Mouse (Mus musculus): ENCODE measurements around the gene Cdh20. TPM values are rescaled to one million over a fixed set of nuclear protein-coding genes. Genes with fewer than 3 reads are reported as not detected.

Cdh20 gene
- polyA plus RNA-seq, 1 experiment from 2014 or later = 1.7 TPM

GRCm38 (mm10) chr1:104817510-104817909, 49.2 kb downstream of the Cdh20 start:
- Histone ChIP-seq H3K27ac (replicated peaks) (no peak overlapping the region), H3K9me3 (replicated peaks) (no peaks in the 10 kb centered on the region), H3K36me3 (no peaks in the 10 kb centered on the region), H3K27me3 (ENCODE audit: low read depth, poor library complexity, severe bottlenecking) (no peaks in the 10 kb centered on the region), H3K4me3 (no peak overlapping the region), H3K4me1 (no peaks in the 10 kb centered on the region)
- no peak for DNase-seq (ENCODE audit: low spot score)
- WGBS = 95% methylated on average over 2 of the region's 2 CpGs

GRCm38 (mm10) chr1:104828106-104828505, 59.8 kb downstream of the Cdh20 start:
- H3K27ac ChIP-seq (replicated peaks) = no peak overlapping the region
- H3K27me3 ChIP-seq (ENCODE audit: low read depth, poor library complexity, severe bottlenecking) = no peaks in the 10 kb centered on the region
- no peaks in the 10 kb centered on the region for H3K36me3 ChIP-seq
- no peaks in the 10 kb centered on the region for H3K9me3 ChIP-seq (replicated peaks)
- H3K4me1 ChIP-seq = no peaks in the 10 kb centered on the region
- no peak overlapping the region for H3K4me3 ChIP-seq
- 87% methylated on average over 2 of the region's 2 CpGs for WGBS
- DNase-seq (ENCODE audit: low spot score) = no peak

DNA sequence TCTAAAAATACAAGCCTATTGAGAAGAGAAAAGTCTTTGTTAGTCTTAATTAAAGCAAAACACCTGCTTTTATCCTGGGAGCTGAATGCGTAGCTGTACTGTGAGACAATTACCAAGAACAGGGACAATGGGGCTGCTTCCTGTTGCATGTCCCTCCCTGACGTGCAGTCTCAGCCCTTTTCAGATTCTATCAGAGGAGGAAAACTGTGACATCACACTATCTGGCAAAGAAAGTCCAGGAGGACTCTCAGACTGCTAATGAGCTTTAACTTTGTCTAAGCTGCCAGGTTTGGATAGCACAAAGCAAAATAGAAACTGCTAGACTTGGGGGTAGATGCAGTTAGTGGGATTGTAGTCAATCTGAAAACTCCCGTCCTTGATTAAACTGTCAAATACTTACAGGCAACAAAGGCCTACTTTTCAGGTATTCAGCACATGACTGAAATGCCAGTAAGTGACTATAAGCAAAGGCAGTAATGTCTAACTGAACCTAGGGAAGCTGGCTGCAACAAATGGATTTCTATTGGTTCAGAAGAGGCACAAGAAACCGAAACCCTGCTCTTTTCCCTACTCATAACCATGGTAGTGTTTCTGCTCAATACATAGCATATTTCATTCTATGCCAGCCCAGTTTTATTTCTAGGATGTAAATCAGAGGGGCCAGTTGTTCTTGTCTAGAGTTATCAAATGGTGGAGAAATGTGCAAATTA, 70.0 kb downstream of the Cdh20 start:
- Histone ChIP-seq H3K27ac (replicated peaks) (peak overlapping the region; percentile 46; the same call in 1 of the 2 replicates), H3K4me1 (peaks cover 10% of the 10 kb centered on the region), H3K4me3 (no peak overlapping the region), H3K27me3 (ENCODE audit: low read depth, poor library complexity, severe bottlenecking) (no peaks in the 10 kb centered on the region), H3K36me3 (no peaks in the 10 kb centered on the region), H3K9me3 (replicated peaks) (no peaks in the 10 kb centered on the region)
- WGBS = 43% methylated on average over 4 of the region's 4 CpGs
- DNase-seq (ENCODE audit: low spot score) = no peak

GRCm38 (mm10) chr1:104839051-104839450, 70.7 kb downstream of the Cdh20 start:
- no peak overlapping the region for H3K4me3 ChIP-seq
- H3K4me1 ChIP-seq = peaks cover 10% of the 10 kb centered on the region
- H3K36me3 ChIP-seq = no peaks in the 10 kb centered on the region
- no peaks in the 10 kb centered on the region for H3K27me3 ChIP-seq (ENCODE audit: low read depth, poor library complexity, severe bottlenecking)
- no peaks in the 10 kb centered on the region for H3K9me3 ChIP-seq (replicated peaks)
- H3K27ac ChIP-seq (replicated peaks) = no peak overlapping the region
- DNase-seq (ENCODE audit: low spot score) = no peak

GRCm38 (mm10) chr1:104848256-104848919, 80.1 kb downstream of the Cdh20 start:
- H3K4me1 ChIP-seq = peaks cover 18% of the 10 kb centered on the region
- no peaks in the 10 kb centered on the region for H3K27me3 ChIP-seq (ENCODE audit: low read depth, poor library complexity, severe bottlenecking)
- H3K9me3 ChIP-seq (replicated peaks) = no peaks in the 10 kb centered on the region
- no peak for DNase-seq (ENCODE audit: low spot score)
- peak overlapping the region; percentile 67 for H3K27ac ChIP-seq (replicated peaks)
- WGBS = 17% methylated on average over 2 of the region's 2 CpGs
- H3K36me3 ChIP-seq = no peaks in the 10 kb centered on the region
- H3K4me3 ChIP-seq = no peak overlapping the region

DNA sequence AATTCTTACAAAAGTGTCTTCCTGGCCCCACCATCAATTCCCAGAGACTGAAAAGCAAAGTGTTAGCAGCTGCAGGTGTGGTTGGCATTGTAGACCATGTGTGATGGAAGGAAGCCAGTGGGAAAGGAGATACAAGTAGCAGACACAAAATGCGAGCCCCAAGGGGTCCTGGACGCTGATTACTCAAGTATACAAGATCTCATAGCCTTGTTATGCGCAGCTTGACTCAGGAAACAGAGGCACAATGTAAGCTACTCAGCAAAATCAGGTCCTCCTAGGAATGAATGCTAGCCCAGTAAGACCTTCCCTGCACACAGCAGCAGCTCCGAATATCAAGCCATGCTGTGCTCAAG, 80.6 kb downstream of the Cdh20 start:
- no peak overlapping the region for H3K4me3 ChIP-seq
- no peaks in the 10 kb centered on the region for H3K36me3 ChIP-seq
- H3K27ac ChIP-seq (replicated peaks) = peak overlapping the region; percentile 67
- WGBS = 24% methylated on average over 4 of the region's 4 CpGs
- no peaks in the 10 kb centered on the region for H3K9me3 ChIP-seq (replicated peaks)
- H3K27me3 ChIP-seq (ENCODE audit: low read depth, poor library complexity, severe bottlenecking) = no peaks in the 10 kb centered on the region
- H3K4me1 ChIP-seq = peaks cover 18% of the 10 kb centered on the region
- peak; percentile 40 for DNase-seq (ENCODE audit: low spot score)

- H3K27ac ChIP-seq (replicated peaks) = no peak overlapping the region
Observed at GRCm38 (mm10) chr1:104877384-104877783, 109.1 kb downstream of the Cdh20 start.

GRCm38 (mm10) chr1:104901815-104902214, 133.5 kb downstream of the Cdh20 start:
- Histone ChIP-seq H3K4me3 (no peak overlapping the region), H3K9me3 (replicated peaks) (no peaks in the 10 kb centered on the region), H3K36me3 (no peaks in the 10 kb centered on the region), H3K27ac (replicated peaks) (no peak overlapping the region), H3K4me1 (no peaks in the 10 kb centered on the region), H3K27me3 (ENCODE audit: low read depth, poor library complexity, severe bottlenecking) (no peaks in the 10 kb centered on the region)
- no peak for DNase-seq (ENCODE audit: low spot score)

More at GRCm38 (mm10) chr1:104877384-104877783, 109.1 kb downstream of the Cdh20 start:
- Histone ChIP-seq H3K36me3 (no peaks in the 10 kb centered on the region), H3K4me3 (no peak overlapping the region), H3K27me3 (ENCODE audit: low read depth, poor library complexity, severe bottlenecking) (no peaks in the 10 kb centered on the region), H3K9me3 (replicated peaks) (no peaks in the 10 kb centered on the region), H3K4me1 (no peaks in the 10 kb centered on the region)
- 78% methylated on average over 1 of the region's 1 CpGs for WGBS
- no peak for DNase-seq (ENCODE audit: low spot score)

DNA sequence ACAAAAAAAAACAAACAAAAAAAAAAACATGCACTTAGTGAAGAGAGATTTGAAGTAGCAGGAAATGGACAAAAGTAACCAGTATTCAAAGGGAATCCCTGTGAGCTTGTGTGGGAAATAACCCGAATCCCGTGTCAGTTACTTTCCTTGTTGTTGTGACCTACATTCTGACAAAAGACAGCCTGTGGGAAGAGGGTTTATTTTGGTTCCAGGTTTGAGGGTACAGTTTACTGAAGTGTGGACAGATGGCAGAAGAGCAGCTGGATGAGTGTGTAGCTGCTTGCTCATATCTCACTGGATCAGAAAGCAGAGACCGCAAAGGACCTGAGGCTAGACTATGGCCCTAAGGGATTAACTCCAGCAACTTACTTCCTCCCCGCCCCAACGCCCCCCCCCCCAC, 135.1 kb downstream of the Cdh20 start:
- Histone ChIP-seq H3K9me3 (replicated peaks) (no peaks in the 10 kb centered on the region), H3K27me3 (ENCODE audit: low read depth, poor library complexity, severe bottlenecking) (no peaks in the 10 kb centered on the region)
- 64% methylated on average over 5 of the region's 5 CpGs for WGBS

GRCm38 (mm10) chr1:104912407-104912806, 144.1 kb downstream of the Cdh20 start:
- H3K4me3 ChIP-seq = no peak overlapping the region
- H3K27ac ChIP-seq (replicated peaks) = no peak overlapping the region
- no peaks in the 10 kb centered on the region for H3K36me3 ChIP-seq
- H3K27me3 ChIP-seq (ENCODE audit: low read depth, poor library complexity, severe bottlenecking) = peaks cover 19% of the 10 kb centered on the region
- DNase-seq (ENCODE audit: low spot score) = no peak
- WGBS = 67% methylated on average over 3 of the region's 3 CpGs
- peaks cover 21% of the 10 kb centered on the region for H3K4me1 ChIP-seq
- no peaks in the 10 kb centered on the region for H3K9me3 ChIP-seq (replicated peaks)

More for the DNA sequence above, 135.1 kb downstream of the Cdh20 start:
- Histone ChIP-seq H3K4me3 (no peak overlapping the region), H3K4me1 (no peaks in the 10 kb centered on the region), H3K27ac (replicated peaks) (no peak overlapping the region), H3K36me3 (no peaks in the 10 kb centered on the region)
- no peak for DNase-seq (ENCODE audit: low spot score)

DNA sequence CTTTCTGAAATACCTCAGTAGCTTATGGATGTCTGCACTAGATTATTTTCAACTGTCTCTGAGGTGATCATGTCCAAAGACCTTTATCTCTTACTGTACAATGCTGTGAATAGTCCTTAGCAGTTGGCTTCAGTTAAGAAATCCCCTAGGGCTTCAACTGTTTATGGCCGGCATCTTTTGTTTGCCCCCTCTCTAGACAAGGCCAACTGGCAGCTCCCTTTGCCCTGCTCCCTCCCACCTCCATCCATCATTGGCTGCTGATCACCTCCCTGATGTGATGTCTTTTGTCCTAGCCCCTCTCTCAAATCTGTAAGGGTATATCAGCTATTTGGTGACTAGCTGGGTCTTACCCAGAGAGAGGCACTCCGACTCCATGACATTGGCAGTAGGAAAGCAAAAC, 148.2 kb downstream of the Cdh20 start:
- 47% methylated on average over 2 of the region's 2 CpGs for WGBS
- DNase-seq (ENCODE audit: low spot score) = peak; percentile 19
- H3K36me3 ChIP-seq = no peaks in the 10 kb centered on the region
- no peak overlapping the region; the same call in 1 of the 2 replicates for H3K27ac ChIP-seq (replicated peaks)
- H3K27me3 ChIP-seq (ENCODE audit: low read depth, poor library complexity, severe bottlenecking) = peaks cover 39% of the 10 kb centered on the region
- no peaks in the 10 kb centered on the region for H3K9me3 ChIP-seq (replicated peaks)
- no peak overlapping the region for H3K4me3 ChIP-seq
- H3K4me1 ChIP-seq = peaks cover 34% of the 10 kb centered on the region

DNA sequence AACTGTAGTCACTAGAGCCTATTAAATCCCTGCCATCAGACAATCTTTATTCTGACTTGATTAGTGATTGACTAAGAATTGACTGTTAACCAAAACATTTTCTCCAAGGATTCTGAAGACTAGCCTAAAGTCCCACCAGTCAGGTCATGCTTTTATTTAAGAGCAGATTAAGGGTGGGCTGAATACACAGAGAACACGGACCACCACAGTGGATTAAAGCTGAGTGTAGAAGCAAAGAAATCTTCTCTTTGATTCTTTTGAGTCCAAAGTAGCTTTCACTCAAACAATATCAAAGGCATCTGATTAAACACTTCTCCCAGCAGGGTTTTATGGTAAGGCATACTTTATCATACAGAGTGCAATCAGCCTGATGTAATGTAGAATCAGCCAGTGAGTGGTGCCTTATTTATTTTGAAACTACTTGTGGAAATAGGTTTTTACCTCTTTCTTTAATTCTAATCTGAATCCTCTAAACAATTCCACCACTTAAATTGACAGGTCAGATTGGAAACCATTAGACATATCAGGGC, 149.0 kb downstream of the Cdh20 start:
- WGBS = 11% methylated on average over 1 of the region's 1 CpGs
- H3K9me3 ChIP-seq (replicated peaks) = no peaks in the 10 kb centered on the region
- H3K27me3 ChIP-seq (ENCODE audit: low read depth, poor library complexity, severe bottlenecking) = peaks cover 39% of the 10 kb centered on the region
- no peaks in the 10 kb centered on the region for H3K36me3 ChIP-seq
- H3K4me1 ChIP-seq = peaks cover 29% of the 10 kb centered on the region
- no peak overlapping the region for H3K4me3 ChIP-seq
- no peak for DNase-seq (ENCODE audit: low spot score)
- no peak overlapping the region for H3K27ac ChIP-seq (replicated peaks)

DNA sequence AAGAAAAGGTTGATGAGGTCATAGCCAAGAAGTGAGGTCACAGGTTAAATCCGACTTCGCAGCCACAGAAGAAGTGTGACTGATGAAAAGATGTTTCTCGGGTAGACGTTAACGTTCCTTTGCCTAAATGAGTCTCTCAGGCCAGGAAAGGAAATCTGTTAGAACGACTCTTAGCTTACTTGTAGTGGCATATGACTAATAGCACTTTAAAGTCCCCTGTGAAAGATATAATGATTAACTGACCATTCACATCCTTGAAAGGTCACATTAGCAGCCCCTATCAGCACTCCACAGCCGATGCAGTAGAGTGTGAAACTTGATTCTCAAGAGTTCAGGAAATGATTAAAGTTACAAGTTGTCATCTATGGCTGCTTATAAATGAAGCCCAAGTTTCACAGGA, 164.7 kb downstream of the Cdh20 start:
- H3K9me3 ChIP-seq (replicated peaks) = no peaks in the 10 kb centered on the region
- no peak overlapping the region for H3K27ac ChIP-seq (replicated peaks)
- 76% methylated on average over 7 of the region's 7 CpGs for WGBS
- H3K4me3 ChIP-seq = no peak overlapping the region
- no peaks in the 10 kb centered on the region for H3K4me1 ChIP-seq
- no peaks in the 10 kb centered on the region for H3K36me3 ChIP-seq
- H3K27me3 ChIP-seq (ENCODE audit: low read depth, poor library complexity, severe bottlenecking) = no peaks in the 10 kb centered on the region
- DNase-seq (ENCODE audit: low spot score) = no peak

Measured in midbrain, embryonic 10.5 days (tissue).